Mouse (Mus musculus) hindbrain, postnatal 0 days (tissue): Measurements from ENCODE around the gene Ube2cbp. TPM values are rescaled to one million over a fixed set of nuclear protein-coding genes. Genes with fewer than 3 reads are reported as not detected.

Source experiments
- ATAC-seq: fragments of 200-750 bp; cut with Nextera tagmentation; 2 replicates; pipeline ENCODE4 v1.8.0; 2017; ENCODE audit warnings: mild to moderate bottlenecking, moderate TSS enrichment, moderate library complexity
- DNase-seq: peaks from one replicate; pipeline ENCODE4 v3.0.0-alpha.2; 2015; ENCODE audit warnings: low spot score
- H3K27ac ChIP-seq: fragments of 300-500 bp; sonication (generic); 2 replicates; pipeline ENCODE4 v1.5.1; 2014; ENCODE audit warnings: mild to moderate bottlenecking
- H3K27me3 ChIP-seq: fragments of 300-500 bp; sonication (generic); 2 replicates; pipeline ENCODE4 v1.6.1; 2014; ENCODE audit warnings: low read length, mixed read lengths; ENCODE audit not compliant: insufficient read depth
- H3K36me3 ChIP-seq: fragments of 300-500 bp; sonication (generic); 2 replicates; pipeline ENCODE4 v1.6.1; 2014; ENCODE audit warnings: low read length, mixed read lengths; ENCODE audit not compliant: insufficient read depth
- H3K4me1 ChIP-seq: fragments of 300-500 bp; sonication (generic); 2 replicates; pipeline ENCODE4 v1.6.1; 2014; ENCODE audit warnings: antibody characterized with exemption, low read length, mixed read lengths; ENCODE audit not compliant: insufficient read depth
- H3K4me2 ChIP-seq: fragments of 300-500 bp; sonication (generic); 2 replicates; pipeline ENCODE4 v1.6.1; 2014; ENCODE audit warnings: low read depth, mild to moderate bottlenecking, low read length, moderate library complexity, mixed read lengths
- H3K4me3 ChIP-seq: fragments of 300-500 bp; sonication (generic); 2 replicates; pipeline ENCODE4 v1.5.1; 2014; ENCODE audit warnings: low read length
- H3K9ac ChIP-seq: fragments of 300-500 bp; sonication (generic); replicated peaks from 2 replicates; pipeline ENCODE4 v1.6.1; 2014; ENCODE audit warnings: mild to moderate bottlenecking, low read length, moderate library complexity, mixed read lengths
- H3K9me3 ChIP-seq: fragments of 300-500 bp; sonication (generic); 2 replicates; pipeline ENCODE4 v1.6.1; 2016; ENCODE audit warnings: low read length, mixed read lengths
- CTCF ChIP-seq: IDR thresholded peaks from 2 replicates; pipeline ENCODE4 v1.5.1; 2016; ENCODE audit warnings: antibody characterized with exemption, control low read depth, low read depth
- WGBS: fragments of 180-500 bp; shearing (Covaris S2); extraction: QIAGEN DNeasy Blood & Tissue Kit; methylation state at CpG from one replicate; pipeline ENCODE4 v1.1.7; 2014; 5-methylcytosine and 5-hydroxymethylcytosine counted together
- polyA plus RNA-seq: library from polyadenylated mRNA; unstranded; fragments of >200 nt; fragmentation: Nextera tagmentation; extraction: Ambion mirVana; gene quantifications from 2 replicates; pipeline ENCODE4 v1.2.1, GENCODE M21; 2015
- total RNA-seq: library from RNA; depleted of rRNA; stranded (reverse); fragments of >200 nt; gene quantifications from 2 replicates; pipeline ENCODE4 v1.2.3, GENCODE M21; 2014

The Ube2cbp gene
- total and polyA plus RNA-seq, 2 experiments from 2014 or later, result 6.3 to 7.4 TPM

DNA sequence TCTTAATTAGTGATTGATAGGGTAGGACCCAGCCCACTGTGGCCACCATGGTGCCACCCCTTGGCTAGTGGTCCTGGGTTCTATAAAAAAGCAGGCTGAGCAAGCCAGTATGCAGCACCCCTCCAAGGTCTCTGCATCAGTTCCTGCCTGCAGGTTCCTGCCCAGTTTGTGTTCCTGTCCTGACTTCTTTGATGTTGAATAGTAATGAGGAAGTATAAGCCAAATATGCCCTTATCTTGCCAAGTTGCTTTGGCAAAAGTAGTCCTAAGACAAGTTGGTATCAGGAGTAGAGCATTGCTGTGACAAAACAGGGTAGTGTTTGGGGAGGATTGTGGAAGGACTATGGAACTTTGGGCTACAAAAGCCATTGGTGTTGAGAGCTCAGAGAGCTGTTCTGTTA lies 73.3 kb downstream of the Ube2cbp start:
- H3K36me3 ChIP-seq, result no peaks in the 10 kb centered on the region
- TF ChIP-seq CTCF, result no peak
- no peaks in the 10 kb centered on the region for H3K4me1 ChIP-seq
- no peak overlapping the region for H3K9ac ChIP-seq
- no peak overlapping the region for H3K27ac ChIP-seq
- DNase-seq (no peak), ATAC-seq (no peak)
- H3K4me2 ChIP-seq, result no peak overlapping the region
- H3K4me3 ChIP-seq, result no peak overlapping the region
- H3K27me3 ChIP-seq, result no peaks in the 10 kb centered on the region
- no peaks in the 10 kb centered on the region for H3K9me3 ChIP-seq

DNA sequence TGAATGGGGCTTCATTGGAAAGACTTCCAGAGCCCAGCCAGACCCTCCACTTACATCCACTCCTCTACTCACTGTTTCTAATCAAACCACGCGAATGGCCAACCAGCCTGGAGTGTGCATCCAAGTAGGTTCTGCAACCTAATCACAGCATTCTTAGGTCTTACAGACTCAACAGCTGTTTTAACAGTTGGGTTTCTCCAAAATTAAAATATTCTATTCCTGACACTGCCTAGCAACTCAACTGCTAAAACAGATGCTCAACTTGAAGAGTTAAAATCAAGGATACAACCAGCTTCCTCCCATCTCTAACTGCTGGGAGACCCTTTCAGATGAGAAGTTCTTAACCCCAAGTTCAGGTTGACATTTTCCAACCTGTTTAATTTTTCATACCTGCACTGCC lies 74.0 kb downstream of the Ube2cbp start:
- Histone ChIP-seq H3K4me3 (no peak overlapping the region), H3K4me1 (no peaks in the 10 kb centered on the region), H3K9ac (no peak overlapping the region), H3K9me3 (no peaks in the 10 kb centered on the region), H3K36me3 (no peaks in the 10 kb centered on the region), H3K27me3 (no peaks in the 10 kb centered on the region), H3K4me2 (no peak overlapping the region), H3K27ac (no peak overlapping the region)
- 68% methylated on average over 2 of the region's 2 CpGs for WGBS
- no peak for DNase-seq
- TF ChIP-seq CTCF, result no peak
- no peak for ATAC-seq

DNA sequence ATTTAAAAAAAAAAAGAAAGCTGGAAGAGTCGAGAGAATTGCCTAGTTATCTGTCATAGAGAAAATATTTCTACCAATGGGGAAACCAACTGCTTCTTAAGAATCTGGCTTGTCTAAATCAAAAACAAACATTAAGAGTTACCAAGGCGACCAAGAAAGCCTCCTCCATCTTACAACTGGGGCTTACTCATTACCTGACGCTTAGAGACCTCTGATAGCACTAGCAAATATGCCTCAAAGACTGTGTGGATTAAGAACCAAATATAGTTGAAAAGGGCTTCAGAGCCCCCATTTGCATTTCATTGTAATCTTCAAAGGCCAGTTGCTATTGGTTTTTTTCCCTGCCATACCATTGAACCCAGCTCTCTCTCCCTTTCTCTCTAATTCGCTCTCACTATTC lies 76.2 kb downstream of the Ube2cbp start:
- Histone ChIP-seq H3K27ac (no peak overlapping the region), H3K36me3 (no peaks in the 10 kb centered on the region), H3K27me3 (no peaks in the 10 kb centered on the region), H3K4me2 (no peak overlapping the region), H3K4me1 (no peaks in the 10 kb centered on the region), H3K4me3 (no peak overlapping the region), H3K9me3 (0 out of 2 replicates have a peak, but pooled peaks cover under 1% of the 10 kb centered on the region), H3K9ac (no peak overlapping the region)
- WGBS, result 67% methylated on average over 4 of the region's 4 CpGs
- DNase-seq (no peak), ATAC-seq (no peak)
- no peak for TF ChIP-seq CTCF

DNA sequence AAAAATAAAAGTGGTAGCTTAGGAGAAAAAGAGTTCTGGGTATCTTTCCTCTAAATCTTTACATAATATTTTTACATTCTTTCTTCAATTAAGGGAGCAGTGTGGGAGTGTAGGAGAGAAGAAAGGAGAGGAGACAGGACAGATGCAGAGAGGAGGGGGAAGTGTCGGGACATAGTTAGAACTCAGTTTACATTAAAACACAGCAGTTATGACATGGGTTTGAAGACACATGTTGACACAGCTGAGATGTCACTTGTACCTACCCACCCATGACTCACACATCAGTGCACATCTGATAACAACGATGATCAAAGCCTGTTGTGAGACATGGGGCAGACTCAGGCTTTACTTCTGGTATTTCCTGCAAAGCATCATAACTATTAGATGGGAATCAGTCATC lies 87.8 kb downstream of the Ube2cbp start:
- DNase-seq (no peak), ATAC-seq (no peak)
- H3K27me3 ChIP-seq, result no peaks in the 10 kb centered on the region
- 76% methylated on average over 2 of the region's 2 CpGs for WGBS
- no peaks in the 10 kb centered on the region for H3K4me1 ChIP-seq
- TF ChIP-seq CTCF, result no peak
- no peaks in the 10 kb centered on the region for H3K36me3 ChIP-seq
- no peak overlapping the region for H3K4me2 ChIP-seq
- no peak overlapping the region for H3K27ac ChIP-seq
- no peak overlapping the region for H3K4me3 ChIP-seq
- H3K9me3 ChIP-seq, result no peaks in the 10 kb centered on the region
- no peak overlapping the region for H3K9ac ChIP-seq

DNA sequence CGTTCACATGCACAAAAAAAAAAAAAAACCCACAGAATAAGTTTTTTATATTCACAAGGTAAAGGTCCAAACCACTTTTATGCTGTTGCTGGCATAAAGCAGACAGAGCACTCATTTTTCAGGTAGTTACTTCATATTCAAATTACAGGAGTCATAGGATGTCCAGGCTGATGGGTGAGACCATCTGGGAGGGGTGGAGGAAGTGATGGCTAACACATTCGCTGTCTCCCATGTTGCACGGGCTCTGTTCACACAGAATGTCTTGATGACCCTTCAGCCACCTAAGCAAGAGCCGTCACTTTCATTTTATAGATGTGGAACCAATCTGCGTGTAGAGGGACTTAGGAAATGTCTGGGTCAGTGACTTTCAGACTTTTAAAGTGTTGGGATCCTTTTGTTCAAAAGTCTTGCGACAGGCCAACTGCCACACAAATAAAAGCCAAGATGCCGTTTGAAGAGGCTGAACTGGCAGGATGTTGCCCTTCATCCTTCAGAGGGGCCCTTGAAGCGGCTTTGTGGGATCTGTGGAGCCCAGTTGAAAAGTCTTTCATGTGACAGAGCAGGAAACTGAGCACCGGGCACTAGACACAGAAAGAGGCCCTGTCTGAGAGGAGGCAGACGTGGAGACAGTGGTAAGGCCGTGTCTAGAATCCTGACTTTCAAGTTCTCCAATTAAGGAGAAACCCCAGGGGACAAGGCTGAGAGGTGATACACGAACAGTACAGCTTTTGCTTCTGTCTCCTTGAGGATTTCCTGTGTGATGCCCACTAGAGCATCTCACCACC lies 91.8 kb downstream of the Ube2cbp start:
- H3K36me3 ChIP-seq, result no peaks in the 10 kb centered on the region
- WGBS, result 56% methylated on average over 12 of the region's 12 CpGs

DNA sequence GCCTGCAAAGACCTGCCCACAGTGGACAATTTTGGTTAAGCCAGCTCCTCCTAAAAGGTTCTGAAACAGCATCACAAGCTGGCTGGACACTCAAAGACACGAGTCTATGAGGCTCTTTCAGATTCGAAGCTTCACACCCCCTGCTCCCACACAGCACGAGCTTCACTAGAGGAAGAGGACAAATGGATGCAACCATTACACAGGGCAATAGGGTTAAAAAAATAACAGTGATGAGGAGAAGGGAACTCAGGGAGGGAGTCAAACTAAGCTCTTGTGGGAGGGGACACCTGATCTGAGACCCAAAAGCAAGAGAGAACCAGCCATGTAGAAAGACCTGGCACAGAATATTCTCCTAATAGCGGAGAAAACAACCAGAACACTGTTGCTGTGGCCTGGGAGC lies 95.5 kb downstream of the Ube2cbp start:
- no peak for DNase-seq
- Histone ChIP-seq H3K36me3 (no peaks in the 10 kb centered on the region), H3K9ac (no peak overlapping the region), H3K4me1 (no peaks in the 10 kb centered on the region), H3K9me3 (no peaks in the 10 kb centered on the region), H3K27me3 (no peaks in the 10 kb centered on the region), H3K4me2 (no peak overlapping the region), H3K27ac (no peak overlapping the region), H3K4me3 (no peak overlapping the region)
- WGBS, result 86% methylated on average over 4 of the region's 4 CpGs
- no peak for ATAC-seq
- TF ChIP-seq CTCF, result no peak

More for the DNA sequence above, 91.8 kb downstream of the Ube2cbp start:
- TF ChIP-seq CTCF, result no peak
- no peak overlapping the region for H3K9ac ChIP-seq
- no peak overlapping the region for H3K4me3 ChIP-seq
- no peaks in the 10 kb centered on the region for H3K4me1 ChIP-seq
- H3K27me3 ChIP-seq, result no peaks in the 10 kb centered on the region
- no peak overlapping the region for H3K4me2 ChIP-seq
- no peaks in the 10 kb centered on the region for H3K9me3 ChIP-seq
- ATAC-seq, result 0 out of 2 replicates have a peak, but pooled peaks have one; percentile 32
- H3K27ac ChIP-seq, result no peak overlapping the region
- DNase-seq, result no peak

DNA sequence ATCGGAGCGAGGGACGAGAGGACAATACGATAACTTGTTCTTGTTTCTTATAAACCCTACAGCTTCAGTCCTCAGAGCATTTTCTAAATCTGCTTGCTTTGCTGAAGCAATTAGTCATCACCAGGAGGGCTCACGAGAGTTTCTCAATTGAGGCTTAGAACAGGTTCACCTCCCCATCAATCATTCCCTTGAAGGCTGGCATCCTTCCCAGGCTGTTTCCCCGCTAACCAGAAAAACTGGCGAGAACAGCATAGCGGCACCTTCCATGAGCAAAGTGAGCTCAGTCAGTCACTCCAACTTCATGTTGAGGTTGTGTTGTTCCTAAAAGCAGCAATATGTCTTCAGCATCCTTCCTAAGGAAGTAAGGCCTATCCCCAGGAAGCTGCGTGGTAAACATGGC lies 104.2 kb downstream of the Ube2cbp start:
- no peaks in the 10 kb centered on the region; the same call in 1 of the 2 replicates for H3K4me1 ChIP-seq
- DNase-seq, result peak; percentile 72
- 29% methylated on average over 9 of the region's 9 CpGs for WGBS
- no peaks in the 10 kb centered on the region for H3K27me3 ChIP-seq
- H3K4me3 ChIP-seq, result no peak overlapping the region
- H3K27ac ChIP-seq, result no peak overlapping the region
- no peak overlapping the region for H3K9ac ChIP-seq
- no peak overlapping the region for H3K4me2 ChIP-seq
- no peak for TF ChIP-seq CTCF
- no peaks in the 10 kb centered on the region for H3K9me3 ChIP-seq
- ATAC-seq, result 0 out of 2 replicates have a peak, but pooled peaks have one; percentile 59
- H3K36me3 ChIP-seq, result no peaks in the 10 kb centered on the region
